Mouse (Mus musculus) limb, embryonic 15.5 days (tissue): ENCODE measurements around the gene Arhgap10. TPM values are rescaled to one million over a fixed set of nuclear protein-coding genes. Genes with fewer than 3 reads are reported as not detected.
A peak's percentile ranks its signal among the peaks of the same experiment; 100 is the strongest.

Source experiments
- ATAC-seq: fragments of 200-750 bp; cut with Nextera tagmentation; 2 replicates; pipeline ENCODE4 v1.8.0; 2017; ENCODE audit warnings: low read depth, moderate TSS enrichment; ENCODE audit not compliant: insufficient number of reproducible peaks, low FRiP score, low TSS enrichment
- H3K27ac ChIP-seq: fragments of 300-500 bp; sonication (generic); 2 replicates; pipeline ENCODE4 v1.5.1; 2015; ENCODE audit warnings: moderate library complexity, mild to moderate bottlenecking, inconsistent platforms
- H3K27me3 ChIP-seq: fragments of 300-500 bp; sonication (generic); 2 replicates; pipeline ENCODE4 v1.6.1; 2015; ENCODE audit warnings: inconsistent platforms
- H3K36me3 ChIP-seq: fragments of 300-500 bp; sonication (generic); 2 replicates; pipeline ENCODE4 v1.6.1; 2015; ENCODE audit warnings: inconsistent platforms
- H3K4me1 ChIP-seq: fragments of 300-500 bp; sonication (generic); 2 replicates; pipeline ENCODE4 v1.6.1; 2015; ENCODE audit warnings: inconsistent platforms
- H3K4me2 ChIP-seq: fragments of 300-500 bp; sonication (generic); 2 replicates; pipeline ENCODE4 v1.6.1; 2015; ENCODE audit warnings: mild to moderate bottlenecking, inconsistent platforms
- H3K4me3 ChIP-seq: fragments of 300-500 bp; sonication (generic); 2 replicates; pipeline ENCODE4 v1.5.1; 2015; ENCODE audit warnings: mild to moderate bottlenecking, inconsistent platforms
- H3K9ac ChIP-seq: fragments of 300-500 bp; sonication (generic); 2 replicates; pipeline ENCODE4 v1.6.1; 2015; ENCODE audit warnings: inconsistent platforms
- H3K9me3 ChIP-seq: fragments of 300-500 bp; sonication (generic); 2 replicates; pipeline ENCODE4 v1.6.1; 2016; ENCODE audit warnings: inconsistent platforms
- WGBS: fragments of 180-500 bp; shearing (Covaris S2); methylation state at CpG from one replicate; pipeline ENCODE4 v1.1.7; 2015; 5-methylcytosine and 5-hydroxymethylcytosine counted together
- polyA plus RNA-seq: library from polyadenylated mRNA; unstranded; fragments of >200 nt; fragmentation: Nextera tagmentation; extraction: Ambion mirVana; gene quantifications from 2 replicates; pipeline ENCODE4 v1.2.1, GENCODE M21; 2015

Arhgap10 gene
- polyA plus RNA-seq, 1 experiment from 2014 or later: 28.1 TPM

GRCm38 (mm10) chr8:77228688-77229087 is 289.1 kb downstream of the Arhgap10 start:
- no peaks in the 10 kb centered on the region for H3K9me3 ChIP-seq
- H3K4me1 ChIP-seq: peaks cover 12% of the 10 kb centered on the region; the same call in 1 of the 2 replicates
- no peak for ATAC-seq
- H3K36me3 ChIP-seq: no peaks in the 10 kb centered on the region
- H3K9ac ChIP-seq: no peak overlapping the region
- WGBS: 84% methylated on average over 7 of the region's 7 CpGs
- H3K27me3 ChIP-seq: no peaks in the 10 kb centered on the region
- H3K4me3 ChIP-seq: no peak overlapping the region
- H3K4me2 ChIP-seq: no peak overlapping the region
- H3K27ac ChIP-seq: no peak overlapping the region

- Histone ChIP-seq H3K9me3 (no peaks in the 10 kb centered on the region), H3K4me1 (peaks cover 12% of the 10 kb centered on the region; the same call in 1 of the 2 replicates), H3K4me3 (no peak overlapping the region), H3K27ac (no peak overlapping the region), H3K9ac (no peak overlapping the region), H3K4me2 (no peak overlapping the region), H3K27me3 (no peaks in the 10 kb centered on the region), H3K36me3 (no peaks in the 10 kb centered on the region)
- 77% methylated on average over 5 of the region's 5 CpGs for WGBS
- ATAC-seq: no peak
These were observed 290.0 kb downstream of the Arhgap10 start for GRCm38 (mm10) chr8:77227742-77228141.

GRCm38 (mm10) chr8:77223123-77223522 is 294.6 kb downstream of the Arhgap10 start:
- no peak overlapping the region for H3K4me3 ChIP-seq
- H3K27ac ChIP-seq: no peak overlapping the region
- H3K27me3 ChIP-seq: no peaks in the 10 kb centered on the region
- ATAC-seq: no peak
- H3K4me2 ChIP-seq: no peak overlapping the region
- H3K36me3 ChIP-seq: no peaks in the 10 kb centered on the region
- no peak overlapping the region for H3K9ac ChIP-seq
- 0 out of 2 replicates have a peak, but pooled peaks cover 4% of the 10 kb centered on the region for H3K4me1 ChIP-seq
- no peaks in the 10 kb centered on the region for H3K9me3 ChIP-seq
- 65% methylated on average over 4 of the region's 4 CpGs for WGBS

- Histone ChIP-seq H3K4me3 (no peak overlapping the region), H3K9me3 (no peaks in the 10 kb centered on the region), H3K4me2 (no peak overlapping the region), H3K27me3 (no peaks in the 10 kb centered on the region), H3K9ac (no peak overlapping the region), H3K27ac (no peak overlapping the region), H3K4me1 (peaks cover 13% of the 10 kb centered on the region), H3K36me3 (no peaks in the 10 kb centered on the region)
- ATAC-seq: no peak
- 56% methylated on average over 6 of the region's 6 CpGs for WGBS
These were observed 302.6 kb downstream of the Arhgap10 start for GRCm38 (mm10) chr8:77215191-77215590.

- Histone ChIP-seq H3K4me2 (0 out of 2 replicates have a peak overlapping the region, but pooled peaks have one; percentile 26), H3K27me3 (no peaks in the 10 kb centered on the region), H3K9ac (no peak overlapping the region), H3K4me1 (peaks cover 13% of the 10 kb centered on the region), H3K4me3 (no peak overlapping the region), H3K27ac (peak overlapping the region; percentile 62; the same call in 1 of the 2 replicates), H3K36me3 (no peaks in the 10 kb centered on the region), H3K9me3 (no peaks in the 10 kb centered on the region)
- WGBS: 27% methylated on average over 8 of the region's 8 CpGs
- ATAC-seq: no peak
These were observed 303.1 kb downstream of the Arhgap10 start for GRCm38 (mm10) chr8:77214665-77215064.

- H3K9ac ChIP-seq: no peak overlapping the region
- no peak overlapping the region for H3K4me3 ChIP-seq
- H3K27me3 ChIP-seq: no peaks in the 10 kb centered on the region
- H3K4me2 ChIP-seq: no peak overlapping the region
- H3K9me3 ChIP-seq: no peaks in the 10 kb centered on the region
- H3K36me3 ChIP-seq: no peaks in the 10 kb centered on the region
- ATAC-seq: no peak
- 49% methylated on average over 3 of the region's 3 CpGs for WGBS
- H3K4me1 ChIP-seq: peaks cover 13% of the 10 kb centered on the region
- H3K27ac ChIP-seq: no peak overlapping the region
These were observed 303.8 kb downstream of the Arhgap10 start for GRCm38 (mm10) chr8:77213893-77214464.

GRCm38 (mm10) chr8:77209297-77209696 is 308.5 kb downstream of the Arhgap10 start:
- no peaks in the 10 kb centered on the region for H3K27me3 ChIP-seq
- no peak overlapping the region for H3K4me2 ChIP-seq
- no peaks in the 10 kb centered on the region for H3K9me3 ChIP-seq
- no peak overlapping the region for H3K27ac ChIP-seq
- 87% methylated on average over 3 of the region's 3 CpGs for WGBS
- no peaks in the 10 kb centered on the region for H3K36me3 ChIP-seq
- no peak overlapping the region for H3K9ac ChIP-seq
- peaks cover 8% of the 10 kb centered on the region for H3K4me1 ChIP-seq
- H3K4me3 ChIP-seq: no peak overlapping the region
- ATAC-seq: no peak

Other genes starting within 250 kb of the Arhgap10 start
- gene Prmt9, start 31.4 kb upstream of the Arhgap10 start, polyA plus RNA-seq: 16.7 and 17.7 TPM in 2 replicates
- 30.6 and 32.4 TPM in 2 replicates for gene Tmem184c, start 92.7 kb upstream of the Arhgap10 start, polyA plus RNA-seq
- 32.6 and 34.0 TPM in 2 replicates for gene Ednra, start 206.5 kb upstream of the Arhgap10 start, polyA plus RNA-seq